Mouse (Mus musculus) G1E (cell line): Measurements from ENCODE around the gene Ovgp1. TPM values are rescaled to one million over a fixed set of nuclear protein-coding genes. Genes with fewer than 3 reads are reported as not detected.
A peak's percentile ranks its signal among the peaks of the same experiment; 100 is the strongest.

ENCODE experiments used
- ATAC-seq: 2 replicates; pipeline ENCODE4 v1.8.0; 2016; ENCODE audit warnings: mild to moderate bottlenecking; ENCODE audit not compliant: insufficient number of reproducible peaks, poor library complexity, low FRiP score, severe bottlenecking; ENCODE audit errors: extremely low read depth
- DNase-seq: peaks from one replicate; pipeline ENCODE4 v3.0.0; 2012; ENCODE audit warnings: low spot score
- H3K27me3 ChIP-seq: 2 replicates; pipeline ENCODE4 v1.6.1; 2012; ENCODE audit warnings: mild to moderate bottlenecking, low read length, inconsistent platforms; ENCODE audit not compliant: insufficient read depth
- H3K36me3 ChIP-seq: replicated peaks from 2 replicates; pipeline ENCODE3; 2012; ENCODE audit warnings: mild to moderate bottlenecking, inconsistent platforms
- H3K4me1 ChIP-seq: 2 replicates; pipeline ENCODE4 v1.6.1; 2012; ENCODE audit warnings: low read depth, low read length, inconsistent platforms, mixed read lengths; ENCODE audit not compliant: insufficient read depth
- H3K4me3 ChIP-seq: 2 replicates; pipeline ENCODE4 v1.5.1; 2012; ENCODE audit warnings: low read depth, mild to moderate bottlenecking, inconsistent platforms, low read length, moderate library complexity, mixed read lengths
- H3K9me3 ChIP-seq: replicated peaks from 2 replicates; pipeline ENCODE4 v1.6.1; 2012; ENCODE audit warnings: inconsistent platforms
- CTCF ChIP-seq: IDR thresholded peaks from 2 replicates; pipeline ENCODE4 v1.5.1; 2012; ENCODE audit warnings: low read depth, low read length, inconsistent platforms, mixed read lengths
- GATA1 ChIP-seq: IDR thresholded peaks from 2 replicates; pipeline ENCODE4 v1.6.1; 2012; ENCODE audit warnings: borderline replicate concordance, low read length, inconsistent platforms, mixed read lengths
- GATA2 ChIP-seq: IDR thresholded peaks from 2 replicates; pipeline ENCODE4 v1.6.1; 2012; ENCODE audit warnings: low read depth, low read length, inconsistent platforms, borderline replicate concordance
- POLR2AphosphoS5 ChIP-seq: IDR thresholded peaks from 2 replicates; pipeline ENCODE4 v1.6.1; 2012; ENCODE audit warnings: low read depth, low read length, inconsistent platforms; ENCODE audit not compliant: insufficient replicate concordance
- TAL1 ChIP-seq: conservative IDR thresholded peaks from 2 replicates; pipeline ENCODE4 v1.6.1; 2012; ENCODE audit warnings: low read depth, low read length, inconsistent platforms, mixed read lengths
- polyA plus RNA-seq: library from polyadenylated mRNA; stranded (reverse); fragments of >175 nt; gene quantifications from 2 replicates; pipeline ENCODE4 v1.2.3, GENCODE M21; 2012
- total RNA-seq, 2 experiments: library from RNA; stranded (forward) in 1 of 2; stranded (reverse) in 1 of 2; fragments of 200-1000 nt in 1 of 2; fragments of >200 nt in 1 of 2; fragmentation: Nextera tagmentation in 1 of 2; gene quantifications; 2 replicates each; pipeline ENCODE4 v1.2.3; 2014 to 2017

The Ovgp1 gene
- total and polyA plus RNA-seq, 3 experiments, result 0.22 to 3.4 (median 0.33) TPM

- no peak for DNase-seq
- no peak for TF ChIP-seq CTCF
- TF ChIP-seq POLR2AphosphoS5, result no peak
- no peak for TF ChIP-seq GATA1
- TF ChIP-seq TAL1, result no peak
- TF ChIP-seq GATA2, result no peak
- ATAC-seq, result no peak
- H3K4me3 ChIP-seq, result peak overlapping the region; percentile 98
- peaks cover 56% of the 10 kb centered on the region for H3K4me1 ChIP-seq
- H3K36me3 ChIP-seq, result peaks cover 73% of the 10 kb centered on the region
- H3K9me3 ChIP-seq, result no peaks in the 10 kb centered on the region
- H3K27me3 ChIP-seq, result no peaks in the 10 kb centered on the region
Measured at GRCm38 (mm10) chr3:105958204-105958603, 15.3 kb upstream of the Ovgp1 start.

DNA sequence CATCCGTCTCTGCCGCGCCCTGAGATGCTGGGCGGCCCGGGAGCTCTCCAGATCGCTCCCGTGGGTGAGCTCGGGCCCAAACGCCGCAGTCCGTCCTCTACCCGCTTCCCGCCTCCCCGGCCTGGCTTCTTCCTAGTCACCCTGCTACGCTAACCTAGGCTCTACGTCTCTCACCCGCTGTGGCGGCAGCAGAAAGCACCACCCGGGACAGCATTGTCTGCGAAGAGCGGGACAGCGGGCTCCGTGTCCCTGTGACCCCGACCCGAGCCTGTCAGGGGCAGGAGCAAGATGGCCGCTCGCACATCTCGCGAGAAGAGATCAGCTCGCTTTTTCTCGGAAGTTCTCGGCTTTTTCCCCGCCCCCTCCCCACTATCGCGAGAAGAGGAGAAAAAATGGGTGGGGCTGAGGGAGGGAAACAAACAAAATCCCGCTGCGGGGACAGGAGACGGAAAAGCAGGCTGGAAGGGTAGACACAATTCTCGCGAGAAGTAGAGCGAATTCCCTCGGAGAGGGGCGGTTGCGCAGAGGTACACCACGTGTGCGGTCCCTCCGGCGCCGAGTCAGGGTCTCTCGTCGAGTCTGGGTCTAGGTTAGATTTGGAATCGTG, 14.4 kb upstream of the Ovgp1 start, which contains the start of gene Wdr77:
TSS of gene Wdr77 (plus strand) at position 396 of the 607 bp plus-strand sequence.
- Histone ChIP-seq H3K4me3 (peak within 1 kb of the TSS; percentile 98), H3K9me3 (no peaks in the 10 kb centered on the region), H3K4me1 (peaks cover 61% of the 10 kb centered on the region), H3K27me3 (no peaks in the 10 kb centered on the region), H3K36me3 (peaks cover 74% of the 10 kb centered on the region)
- TF ChIP-seq TAL1 (no peak), CTCF (no peak), GATA2 (no peak), POLR2AphosphoS5 (no peak), GATA1 (no peak)
- ATAC-seq, result peak; percentile 93
- DNase-seq, result peak; percentile 95

- H3K4me3 ChIP-seq, result peak overlapping the region; percentile 98
- no peaks in the 10 kb centered on the region for H3K9me3 ChIP-seq
- H3K4me1 ChIP-seq, result peaks cover 58% of the 10 kb centered on the region
- no peak for ATAC-seq
- no peaks in the 10 kb centered on the region for H3K27me3 ChIP-seq
- TF ChIP-seq GATA1, result no peak
- TF ChIP-seq GATA2, result no peak
- TF ChIP-seq TAL1, result no peak
- no peak for TF ChIP-seq CTCF
- TF ChIP-seq POLR2AphosphoS5, result no peak
- peak; percentile 10 for DNase-seq
- peaks cover 76% of the 10 kb centered on the region for H3K36me3 ChIP-seq
Measured at GRCm38 (mm10) chr3:105959585-105959984, 13.9 kb upstream of the Ovgp1 start.

- no peaks in the 10 kb centered on the region for H3K9me3 ChIP-seq
- TF ChIP-seq POLR2AphosphoS5, result no peak
- TF ChIP-seq CTCF, result no peak
- TF ChIP-seq GATA1, result no peak
- no peak for TF ChIP-seq GATA2
- TF ChIP-seq TAL1, result no peak
- no peak for ATAC-seq
- no peaks in the 10 kb centered on the region for H3K27me3 ChIP-seq
- H3K4me3 ChIP-seq, result peak within 1 kb of the TSS; percentile 98
- peaks cover 76% of the 10 kb centered on the region for H3K36me3 ChIP-seq
- peaks cover 58% of the 10 kb centered on the region for H3K4me1 ChIP-seq
- no peak for DNase-seq
Measured at GRCm38 (mm10) chr3:105959999-105960398, 13.5 kb upstream of the Ovgp1 start, which contains the start of gene Atp5f1. Atp5f1 (minus strand) TSS chr3:105960099.

- TF ChIP-seq CTCF (no peak), TAL1 (no peak), GATA2 (no peak), POLR2AphosphoS5 (no peak), GATA1 (no peak)
- H3K36me3 ChIP-seq, result peaks cover 77% of the 10 kb centered on the region
Measured at GRCm38 (mm10) chr3:105960700-105961099, 12.8 kb upstream of the Ovgp1 start.

GRCm38 (mm10) chr3:105971831-105972446, 1.6 kb upstream of the Ovgp1 start:
- no peaks in the 10 kb centered on the region for H3K9me3 ChIP-seq
- peaks cover 44% of the 10 kb centered on the region for H3K36me3 ChIP-seq
- ATAC-seq (no peak), DNase-seq (no peak)
- TF ChIP-seq TAL1, result no peak
- TF ChIP-seq POLR2AphosphoS5, result no peak
- no peak for TF ChIP-seq CTCF
- no peak for TF ChIP-seq GATA2
- no peak for TF ChIP-seq GATA1
- peaks cover 4% of the 10 kb centered on the region for H3K4me1 ChIP-seq
- no peak overlapping the region for H3K4me3 ChIP-seq
- H3K27me3 ChIP-seq, result peaks cover 12% of the 10 kb centered on the region

More at GRCm38 (mm10) chr3:105960700-105961099, 12.8 kb upstream of the Ovgp1 start:
- no peak for DNase-seq
- H3K4me3 ChIP-seq, result peak overlapping the region; percentile 98; the same call in 1 of the 2 replicates
- peaks cover 58% of the 10 kb centered on the region for H3K4me1 ChIP-seq
- H3K27me3 ChIP-seq, result no peaks in the 10 kb centered on the region
- no peak for ATAC-seq
- H3K9me3 ChIP-seq, result no peaks in the 10 kb centered on the region
